Mouse (Mus musculus) liver, embryonic 14.5 days (tissue): ENCODE measurements around the gene Tex2. TPM values are rescaled to one million over a fixed set of nuclear protein-coding genes. Genes with fewer than 3 reads are reported as not detected.

Source experiments
- ATAC-seq: fragments of 200-750 bp; cut with Nextera tagmentation; 2 replicates; pipeline ENCODE4 v1.8.0; 2017; ENCODE audit warnings: moderate number of reproducible peaks, mild to moderate bottlenecking, moderate library complexity; ENCODE audit not compliant: insufficient read depth
- DNase-seq, 3 experiments: peaks; one replicate each; pipeline ENCODE4 v3.0.0-alpha.2; 2012 to 2013; ENCODE audit warnings: low read depth in 3 of 3, low spot score in 3 of 3
- H3K27ac ChIP-seq: fragments of 300-500 bp; sonication (generic); 2 replicates; pipeline ENCODE4 v1.5.1; 2014; ENCODE audit warnings: moderate library complexity, mild to moderate bottlenecking, control low read depth, inconsistent platforms
- H3K27me3 ChIP-seq: fragments of 300-500 bp; sonication (generic); 2 replicates; pipeline ENCODE4 v1.6.1; 2014; ENCODE audit warnings: mild to moderate bottlenecking, low read length, moderate library complexity; ENCODE audit not compliant: control insufficient read depth, insufficient read depth
- H3K36me3 ChIP-seq: fragments of 300-500 bp; sonication (generic); replicated peaks from 2 replicates; pipeline ENCODE4 v1.6.1; 2014; ENCODE audit warnings: low read depth; ENCODE audit not compliant: control insufficient read depth, insufficient read depth
- H3K4me1 ChIP-seq, 2 experiments: fragments of 200-500 bp in 1 of 2; fragments of 300-500 bp in 1 of 2; sonication (generic) in 1 of 2; replicated peaks; 2 replicates each; pipeline ENCODE4 v1.6.1; 2012 to 2014; ENCODE audit warnings: antibody characterized with exemption in 1 of 2, inconsistent platforms in 1 of 2, low read length in 1 of 2; ENCODE audit not compliant: control insufficient read depth in 2 of 2, insufficient read depth in 2 of 2
- H3K4me2 ChIP-seq: fragments of 300-500 bp; sonication (generic); 2 replicates; pipeline ENCODE4 v1.6.1; 2014; ENCODE audit warnings: low read depth, mild to moderate bottlenecking, control low read depth, moderate library complexity
- H3K4me3 ChIP-seq, 2 experiments: fragments of 200-500 bp in 1 of 2; fragments of 300-500 bp in 1 of 2; sonication (generic) in 1 of 2; 2 replicates each; pipeline ENCODE4 v1.5.1; 2012 to 2014; ENCODE audit warnings: low read depth in 2 of 2, low read length in 2 of 2, mild to moderate bottlenecking in 2 of 2, control low read depth in 1 of 2, inconsistent platforms in 1 of 2, moderate library complexity in 1 of 2; ENCODE audit not compliant: insufficient read depth in 1 of 2
- H3K9ac ChIP-seq: fragments of 300-500 bp; sonication (generic); replicated peaks from 2 replicates; pipeline ENCODE4 v1.6.1; 2014; ENCODE audit warnings: mild to moderate bottlenecking, control low read depth, moderate library complexity
- H3K9me3 ChIP-seq: fragments of 300-500 bp; sonication (generic); 2 replicates; pipeline ENCODE4 v1.6.1; 2016; ENCODE audit warnings: low read length, mixed read lengths; ENCODE audit not compliant: control insufficient read depth
- CTCF ChIP-seq: IDR thresholded peaks from 2 replicates; pipeline ENCODE4 v1.5.1; 2016; ENCODE audit warnings: antibody characterized with exemption, low read depth, control low read depth
- EP300 ChIP-seq: IDR thresholded peaks from 2 replicates; pipeline ENCODE4 v1.6.1; 2016; ENCODE audit warnings: antibody characterized with exemption, low read depth
- WGBS: fragments of 180-500 bp; shearing (Covaris S2); extraction: QIAGEN DNeasy Blood & Tissue Kit; methylation state at CpG from one replicate; pipeline ENCODE4 v1.1.7; 2014; ENCODE audit not compliant: insufficient replicate concordance; 5-methylcytosine and 5-hydroxymethylcytosine counted together
- polyA plus RNA-seq, 2 experiments: library from polyadenylated mRNA; depleted of rRNA in 1 of 2; stranded (reverse) in 1 of 2; unstranded in 1 of 2; fragments of >200 nt; fragmentation: Nextera tagmentation in 1 of 2; extraction: Ambion mirVana in 1 of 2; gene quantifications; 2 replicates each; pipeline versions ENCODE4 v1.2.1 to v1.2.3; 2012 to 2014

The Tex2 gene
- polyA plus RNA-seq, 2 experiments, result 5.9 to 7.9 TPM

DNA sequence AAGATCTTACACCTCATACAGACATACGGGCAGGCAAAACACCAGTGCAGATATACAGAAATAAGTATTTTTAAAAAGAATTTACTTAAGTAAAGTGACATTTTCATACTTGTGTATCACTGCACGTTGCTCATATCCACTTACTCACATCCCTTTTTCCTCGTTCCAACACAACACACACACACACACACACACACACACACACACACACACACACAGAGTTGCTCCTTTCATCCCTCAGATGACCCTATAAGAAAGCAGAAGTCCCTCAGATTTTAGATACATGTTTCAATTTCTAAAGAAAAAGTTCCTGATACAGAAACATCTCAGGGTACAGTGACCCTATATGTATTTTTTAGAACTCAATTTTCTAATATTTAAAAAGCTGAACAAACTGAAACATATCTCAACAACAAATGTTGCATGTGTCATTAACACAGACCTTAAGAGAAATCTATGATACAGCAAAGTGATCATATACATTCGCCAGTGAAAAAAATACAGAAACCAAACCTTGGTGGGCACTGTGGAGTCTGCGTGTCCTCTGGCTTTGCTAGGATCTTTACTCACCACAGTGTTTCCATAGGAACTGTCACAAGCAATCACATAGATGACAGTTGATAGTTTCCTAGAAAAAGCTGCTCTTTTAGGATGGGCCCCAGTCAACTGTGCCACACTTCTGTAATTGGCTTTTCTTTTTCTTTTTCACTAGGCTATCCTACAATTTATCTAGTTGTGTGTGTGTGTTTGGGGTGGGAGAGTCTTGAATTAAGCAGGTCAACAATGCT lies 151.9 kb downstream of the Tex2 start:
- Histone ChIP-seq H3K27ac (no peak overlapping the region), H3K4me3 (no peak overlapping the region), H3K9me3 (no peaks in the 10 kb centered on the region), H3K4me2 (no peak overlapping the region), H3K4me1 (peaks cover 12 to 14% of the 10 kb centered on the region in 2 experiments; a peak in 3 of 4 replicates), H3K27me3 (no peaks in the 10 kb centered on the region), H3K36me3 (no peaks in the 10 kb centered on the region), H3K9ac (no peak overlapping the region)
- TF ChIP-seq EP300, result no peak
- no peak for TF ChIP-seq CTCF
- DNase-seq (no peak), ATAC-seq (no peak)
- WGBS, result 53% methylated on average over 5 of the region's 5 CpGs

DNA sequence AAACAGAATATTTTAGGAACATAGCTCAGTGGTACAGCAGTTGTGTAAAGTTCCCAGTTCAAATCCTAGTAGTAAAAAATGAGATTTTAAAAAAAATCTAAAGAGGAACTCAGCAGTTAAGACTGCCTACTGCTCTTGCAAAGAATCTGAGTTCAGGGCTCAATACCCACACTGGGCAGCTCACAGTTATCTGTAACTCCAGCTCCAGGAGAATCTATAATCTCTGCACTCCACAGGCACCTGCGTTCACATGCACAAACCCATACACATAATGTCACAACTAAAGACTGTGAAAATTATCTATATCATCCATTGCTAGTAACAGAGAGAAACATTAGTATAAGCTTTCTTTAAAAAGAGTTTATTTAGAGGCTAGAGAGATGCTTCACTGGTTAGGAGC lies 152.6 kb downstream of the Tex2 start:
- ATAC-seq, result peak; percentile 35; the same call in 1 of the 2 replicates
- H3K9ac ChIP-seq, result no peak overlapping the region
- no peak overlapping the region for H3K4me3 ChIP-seq
- H3K27me3 ChIP-seq, result no peaks in the 10 kb centered on the region
- H3K4me1 ChIP-seq, result peaks cover 12 to 14% of the 10 kb centered on the region in 2 experiments; a peak in 3 of 4 replicates
- TF ChIP-seq CTCF (no peak), EP300 (no peak)
- no peaks in the 10 kb centered on the region for H3K9me3 ChIP-seq
- H3K4me2 ChIP-seq, result no peak overlapping the region
- DNase-seq, result no peak
- no peaks in the 10 kb centered on the region for H3K36me3 ChIP-seq
- WGBS, result 19% methylated on average over 1 of the region's 1 CpGs
- H3K27ac ChIP-seq, result no peak overlapping the region

DNA sequence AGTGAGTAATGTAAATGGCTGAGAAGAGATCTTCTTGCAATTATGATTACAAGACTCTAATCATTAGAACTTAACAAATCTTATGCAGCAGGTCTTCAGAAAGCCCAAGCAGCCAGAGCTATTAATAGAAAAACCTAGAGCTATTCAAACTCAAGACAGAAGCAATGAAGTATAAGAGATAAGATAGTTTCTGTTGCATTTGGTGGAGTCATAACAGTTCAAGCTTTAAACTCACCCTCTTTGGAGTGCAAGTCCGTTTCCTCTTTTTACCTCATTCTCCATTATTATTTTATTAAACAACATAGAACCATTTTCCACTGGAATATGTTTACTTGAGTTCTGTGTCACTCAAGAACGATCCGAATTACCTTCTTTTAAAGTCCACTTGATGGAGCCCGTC lies 154.7 kb downstream of the Tex2 start:
- TF ChIP-seq CTCF, result no peak
- no peak for TF ChIP-seq EP300
- H3K9me3 ChIP-seq, result no peaks in the 10 kb centered on the region
- WGBS, result 62% methylated on average over 4 of the region's 4 CpGs

More for the DNA sequence above, 154.7 kb downstream of the Tex2 start:
- no peak overlapping the region for H3K27ac ChIP-seq
- ATAC-seq (no peak), DNase-seq (no peak)
- H3K36me3 ChIP-seq, result no peaks in the 10 kb centered on the region
- H3K4me3 ChIP-seq, result no peak overlapping the region
- H3K4me1 ChIP-seq, result peaks cover 12 to 14% of the 10 kb centered on the region in 2 experiments; a peak in 3 of 4 replicates
- H3K27me3 ChIP-seq, result no peaks in the 10 kb centered on the region
- H3K4me2 ChIP-seq, result no peak overlapping the region
- H3K9ac ChIP-seq, result no peak overlapping the region

Other genes starting within 250 kb of the Tex2 start
- not detected in 2 replicates for gene Prr29, start 248.0 kb downstream of the Tex2 start, polyA plus RNA-seq (2012; rRNA removed)
- not detected in 2 replicates for gene Prr29, start 248.0 kb downstream of the Tex2 start, polyA plus RNA-seq (2014; fragmentation: Nextera tagmentation; extraction: Ambion mirVana)
- 9.4 and 13.0 TPM in 2 replicates for gene Icam2, start 225.3 kb downstream of the Tex2 start, polyA plus RNA-seq (2012; rRNA removed)
- 12.1 and 16.3 TPM in 2 replicates for gene Icam2, start 225.3 kb downstream of the Tex2 start, polyA plus RNA-seq (2014; fragmentation: Nextera tagmentation; extraction: Ambion mirVana)
- gene Ern1, start 125.6 kb downstream of the Tex2 start, polyA plus RNA-seq (2012; rRNA removed), result 4.3 and 4.6 TPM in 2 replicates
- 2.9 and 3.3 TPM in 2 replicates for gene Ern1, start 125.6 kb downstream of the Tex2 start, polyA plus RNA-seq (2014; fragmentation: Nextera tagmentation; extraction: Ambion mirVana)
- 4.6 and 6.3 TPM in 2 replicates for gene Pecam1, start 137.2 kb upstream of the Tex2 start, polyA plus RNA-seq (2012; rRNA removed)
- gene Pecam1, start 137.2 kb upstream of the Tex2 start, polyA plus RNA-seq (2014; fragmentation: Nextera tagmentation; extraction: Ambion mirVana), result 5.5 and 6.1 TPM in 2 replicates
- gene Milr1, start 137.8 kb upstream of the Tex2 start, polyA plus RNA-seq (2012; rRNA removed), result 1.00 and 2.2 TPM in 2 replicates
- gene Milr1, start 137.8 kb upstream of the Tex2 start, polyA plus RNA-seq (2014; fragmentation: Nextera tagmentation; extraction: Ambion mirVana), result 2.2 and 3.0 TPM in 2 replicates
- 2.7 and 3.8 TPM in 2 replicates for gene Polg2, start 166.1 kb upstream of the Tex2 start, polyA plus RNA-seq (2012; rRNA removed)
- gene Polg2, start 166.1 kb upstream of the Tex2 start, polyA plus RNA-seq (2014; fragmentation: Nextera tagmentation; extraction: Ambion mirVana), result 4.4 and 5.0 TPM in 2 replicates
- gene Ddx5, start 175.8 kb upstream of the Tex2 start, polyA plus RNA-seq (2012; rRNA removed), result 87.2 and 138 TPM in 2 replicates
- gene Ddx5, start 175.8 kb upstream of the Tex2 start, polyA plus RNA-seq (2014; fragmentation: Nextera tagmentation; extraction: Ambion mirVana), result 122 and 130 TPM in 2 replicates
- 4.0 and 9.9 TPM in 2 replicates for gene Cep95, start 175.8 kb upstream of the Tex2 start, polyA plus RNA-seq (2012; rRNA removed)
- 6.1 and 6.6 TPM in 2 replicates for gene Cep95, start 175.8 kb upstream of the Tex2 start, polyA plus RNA-seq (2014; fragmentation: Nextera tagmentation; extraction: Ambion mirVana)